Mouse (Mus musculus) brain, embryonic 14.5 days (tissue): ENCODE measurements around the gene Stoml3. TPM values are rescaled to one million over a fixed set of nuclear protein-coding genes. Genes with fewer than 3 reads are reported as not detected.

Experiments
- DNase-seq: peaks from one replicate; pipeline ENCODE4 v3.0.0-alpha.2; 2011; ENCODE audit warnings: low read depth
- CTCF ChIP-seq: fragments of 200-500 bp; IDR thresholded peaks from 2 replicates; pipeline ENCODE4 v1.5.1; 2012; ENCODE audit warnings: inconsistent platforms, mild to moderate bottlenecking, moderate library complexity, borderline replicate concordance; ENCODE audit not compliant: insufficient read depth, insufficient read length; ENCODE audit errors: extremely low read depth
- POLR2A ChIP-seq: fragments of 200-500 bp; IDR thresholded peaks from 2 replicates; pipeline ENCODE4 v1.6.1; 2012; ENCODE audit warnings: mild to moderate bottlenecking, inconsistent platforms, borderline replicate concordance; ENCODE audit not compliant: poor library complexity, insufficient read depth, insufficient read length, severe bottlenecking; ENCODE audit errors: extremely low read depth
- polyA plus RNA-seq: library from polyadenylated mRNA; depleted of rRNA; stranded (reverse); fragments of >200 nt; gene quantifications from 2 replicates; pipeline ENCODE4 v1.2.3, GENCODE M21; 2012; rRNA removed

Stoml3 gene
- polyA plus RNA-seq, 1 experiment: not detected

GRCm38 (mm10) chr3:53557388-53558214, 69.1 kb downstream of the Stoml3 start:
- peak; percentile 75 for DNase-seq
- TF ChIP-seq CTCF (no peak), POLR2A (no peak)

Other genes with a start within 250 kb of the Stoml3 start
- 8.9 and 12.2 TPM in 2 replicates for gene Nhlrc3, start 25.3 kb upstream of the Stoml3 start, polyA plus RNA-seq
- 15.9 and 30.7 TPM in 2 replicates for gene Proser1, start 25.0 kb upstream of the Stoml3 start, polyA plus RNA-seq
- gene Frem2, start 168.7 kb downstream of the Stoml3 start, polyA plus RNA-seq: 2.5 and 5.8 TPM in 2 replicates